Mouse (Mus musculus) hindbrain, postnatal 0 days (tissue): ENCODE measurements at regions not wholly inside any gene's neighbourhood (a gene's known extent, or its start where the extent isn't known, plus 50 kb on each side); places are given as distances from the start of the nearest gene placed in this dataset.

ENCODE experiments used
- ATAC-seq: fragments of 200-750 bp; cut with Nextera tagmentation; 2 replicates; pipeline ENCODE4 v1.8.0; 2017; ENCODE audit warnings: mild to moderate bottlenecking, moderate TSS enrichment, moderate library complexity
- DNase-seq: peaks from one replicate; pipeline ENCODE4 v3.0.0-alpha.2; 2015; ENCODE audit warnings: low spot score
- H3K27ac ChIP-seq: fragments of 300-500 bp; sonication (generic); 2 replicates; pipeline ENCODE4 v1.5.1; 2014; ENCODE audit warnings: mild to moderate bottlenecking
- H3K27me3 ChIP-seq: fragments of 300-500 bp; sonication (generic); 2 replicates; pipeline ENCODE4 v1.6.1; 2014; ENCODE audit warnings: low read length, mixed read lengths; ENCODE audit not compliant: insufficient read depth
- H3K36me3 ChIP-seq: fragments of 300-500 bp; sonication (generic); 2 replicates; pipeline ENCODE4 v1.6.1; 2014; ENCODE audit warnings: low read length, mixed read lengths; ENCODE audit not compliant: insufficient read depth
- H3K4me1 ChIP-seq: fragments of 300-500 bp; sonication (generic); 2 replicates; pipeline ENCODE4 v1.6.1; 2014; ENCODE audit warnings: antibody characterized with exemption, low read length, mixed read lengths; ENCODE audit not compliant: insufficient read depth
- H3K4me2 ChIP-seq: fragments of 300-500 bp; sonication (generic); 2 replicates; pipeline ENCODE4 v1.6.1; 2014; ENCODE audit warnings: low read depth, mild to moderate bottlenecking, low read length, moderate library complexity, mixed read lengths
- H3K4me3 ChIP-seq: fragments of 300-500 bp; sonication (generic); 2 replicates; pipeline ENCODE4 v1.5.1; 2014; ENCODE audit warnings: low read length
- H3K9ac ChIP-seq: fragments of 300-500 bp; sonication (generic); replicated peaks from 2 replicates; pipeline ENCODE4 v1.6.1; 2014; ENCODE audit warnings: mild to moderate bottlenecking, low read length, moderate library complexity, mixed read lengths
- H3K9me3 ChIP-seq: fragments of 300-500 bp; sonication (generic); 2 replicates; pipeline ENCODE4 v1.6.1; 2016; ENCODE audit warnings: low read length, mixed read lengths
- CTCF ChIP-seq: IDR thresholded peaks from 2 replicates; pipeline ENCODE4 v1.5.1; 2016; ENCODE audit warnings: antibody characterized with exemption, control low read depth, low read depth
- WGBS: fragments of 180-500 bp; shearing (Covaris S2); extraction: QIAGEN DNeasy Blood & Tissue Kit; methylation state at CpG from one replicate; pipeline ENCODE4 v1.1.7; 2014; 5-methylcytosine and 5-hydroxymethylcytosine counted together

- Histone ChIP-seq H3K4me1 (no peaks in the 10 kb centered on the region), H3K9ac (no peak overlapping the region), H3K4me3 (no peak overlapping the region), H3K4me2 (no peak overlapping the region), H3K9me3 (no peaks in the 10 kb centered on the region), H3K27me3 (no peaks in the 10 kb centered on the region), H3K36me3 (no peaks in the 10 kb centered on the region), H3K27ac (no peak overlapping the region)
- TF ChIP-seq CTCF = no peak
- DNase-seq (no peak), ATAC-seq (peak; percentile 43; the same call in 1 of the 2 replicates)
- WGBS = 29% methylated on average over 3 of the region's 3 CpGs
These were observed 160.9 kb upstream of the Serpine2 start for GRCm38 (mm10) chr1:80021866-80022265.

GRCm38 (mm10) chr1:80018391-80019065, 157.5 kb upstream of the Serpine2 start:
- Histone ChIP-seq H3K9me3 (no peaks in the 10 kb centered on the region), H3K27ac (no peak overlapping the region), H3K36me3 (no peaks in the 10 kb centered on the region), H3K4me1 (no peaks in the 10 kb centered on the region), H3K4me3 (no peak overlapping the region), H3K4me2 (no peak overlapping the region), H3K9ac (no peak overlapping the region), H3K27me3 (no peaks in the 10 kb centered on the region)
- no peak for DNase-seq
- no peak for ATAC-seq
- TF ChIP-seq CTCF = no peak
- WGBS = 65% methylated on average over 11 of the region's 11 CpGs

- Histone ChIP-seq H3K9ac (no peak overlapping the region), H3K36me3 (no peaks in the 10 kb centered on the region), H3K4me3 (no peak overlapping the region), H3K4me2 (no peak overlapping the region), H3K27me3 (no peaks in the 10 kb centered on the region), H3K27ac (no peak overlapping the region), H3K4me1 (no peaks in the 10 kb centered on the region), H3K9me3 (no peaks in the 10 kb centered on the region)
- TF ChIP-seq CTCF = no peak
- DNase-seq (no peak), ATAC-seq (no peak)
- 73% methylated on average over 5 of the region's 5 CpGs for WGBS
These were observed 154.5 kb upstream of the Serpine2 start for GRCm38 (mm10) chr1:80015474-80015873.

GRCm38 (mm10) chr1:80014586-80014985, 153.6 kb upstream of the Serpine2 start:
- Histone ChIP-seq H3K4me2 (no peak overlapping the region), H3K4me3 (no peak overlapping the region), H3K27me3 (no peaks in the 10 kb centered on the region), H3K27ac (no peak overlapping the region), H3K4me1 (no peaks in the 10 kb centered on the region), H3K36me3 (no peaks in the 10 kb centered on the region), H3K9me3 (no peaks in the 10 kb centered on the region), H3K9ac (no peak overlapping the region)
- DNase-seq (no peak), ATAC-seq (no peak)
- TF ChIP-seq CTCF = no peak
- 91% methylated on average over 2 of the region's 2 CpGs for WGBS

- no peaks in the 10 kb centered on the region for H3K9me3 ChIP-seq
These were observed 149.7 kb upstream of the Serpine2 start for GRCm38 (mm10) chr1:80010724-80011123.

GRCm38 (mm10) chr1:79999081-79999480, 138.1 kb upstream of the Serpine2 start:
- no peak for TF ChIP-seq CTCF
- DNase-seq = no peak
- H3K9ac ChIP-seq = no peak overlapping the region
- ATAC-seq = no peak
- H3K4me3 ChIP-seq = no peak overlapping the region
- H3K36me3 ChIP-seq = no peaks in the 10 kb centered on the region
- no peak overlapping the region for H3K4me2 ChIP-seq
- no peak overlapping the region for H3K27ac ChIP-seq
- WGBS = 72% methylated on average over 11 of the region's 11 CpGs
- no peaks in the 10 kb centered on the region for H3K9me3 ChIP-seq
- no peaks in the 10 kb centered on the region for H3K27me3 ChIP-seq
- H3K4me1 ChIP-seq = no peaks in the 10 kb centered on the region

More at GRCm38 (mm10) chr1:80010724-80011123, 149.7 kb upstream of the Serpine2 start:
- no peaks in the 10 kb centered on the region for H3K27me3 ChIP-seq
- H3K4me2 ChIP-seq = no peak overlapping the region
- no peak overlapping the region for H3K4me3 ChIP-seq
- 32% methylated on average over 4 of the region's 4 CpGs for WGBS
- H3K9ac ChIP-seq = no peak overlapping the region
- ATAC-seq = 0 out of 2 replicates have a peak, but pooled peaks have one; percentile 43
- TF ChIP-seq CTCF = no peak
- no peak for DNase-seq
- no peak overlapping the region for H3K27ac ChIP-seq
- H3K36me3 ChIP-seq = no peaks in the 10 kb centered on the region
- no peaks in the 10 kb centered on the region for H3K4me1 ChIP-seq

GRCm38 (mm10) chr1:79997911-79998310, 136.9 kb upstream of the Serpine2 start:
- no peak overlapping the region for H3K4me3 ChIP-seq
- no peaks in the 10 kb centered on the region for H3K36me3 ChIP-seq
- H3K4me2 ChIP-seq = no peak overlapping the region
- H3K9ac ChIP-seq = no peak overlapping the region
- no peaks in the 10 kb centered on the region for H3K27me3 ChIP-seq
- no peak for TF ChIP-seq CTCF
- WGBS = 90% methylated on average over 10 of the region's 10 CpGs
- H3K9me3 ChIP-seq = no peaks in the 10 kb centered on the region
- no peak overlapping the region for H3K27ac ChIP-seq
- H3K4me1 ChIP-seq = no peaks in the 10 kb centered on the region
- ATAC-seq (no peak), DNase-seq (no peak)
